Mouse (Mus musculus): ENCODE data around the gene Tnfsf14. TPM values are rescaled to one million over a fixed set of nuclear protein-coding genes. Genes with fewer than 3 reads are reported as not detected.

Gene Tnfsf14
- polyA plus RNA-seq, 1 experiment from 2014 or later: 0.09 TPM

DNA sequence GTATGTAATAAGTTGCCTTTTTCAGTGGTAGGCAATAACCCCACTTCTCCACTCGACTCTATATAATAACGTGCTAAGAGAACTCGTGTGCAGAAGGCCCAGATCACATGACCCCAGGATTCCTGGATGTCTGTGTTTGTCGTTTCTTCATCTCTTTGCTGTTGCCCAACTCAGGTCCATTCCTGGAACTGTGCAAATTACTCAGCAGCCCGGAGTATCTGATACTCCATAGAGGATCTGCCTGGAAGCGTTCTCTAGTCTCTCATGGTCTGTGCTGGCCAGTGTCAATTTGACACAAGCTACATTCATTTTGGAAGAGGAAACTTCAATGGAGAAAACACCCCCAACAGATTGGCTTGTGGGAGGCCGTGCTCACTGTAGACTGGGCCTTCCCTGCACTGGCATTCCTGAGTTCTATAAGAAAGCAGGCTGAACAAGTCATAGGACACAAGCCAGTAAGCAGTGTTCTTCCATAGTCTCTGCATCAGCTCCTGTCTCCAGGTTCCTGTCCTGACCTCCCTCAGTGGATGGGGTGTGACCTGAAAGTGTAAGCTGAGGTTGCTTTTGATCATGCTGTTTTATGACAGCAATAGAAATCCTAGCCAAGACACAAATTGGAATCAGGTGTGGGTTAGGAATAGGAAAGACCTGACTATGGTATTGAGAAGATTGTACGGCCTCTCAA is 1.5 kb upstream of the Tnfsf14 start:
- Histone ChIP-seq H3K4me3 (no peak overlapping the region), H3K9ac (no peak overlapping the region), H3K9me3 (no peaks in the 10 kb centered on the region), H3K4me1 (replicated peaks) (no peaks in the 10 kb centered on the region), H3K27ac (no peak overlapping the region), H3K36me3 (no peaks in the 10 kb centered on the region), H3K4me2 (no peak overlapping the region), H3K27me3 (no peaks in the 10 kb centered on the region)
- 83% methylated on average over 8 of the region's 8 CpGs for WGBS
- ATAC-seq (ENCODE audit: low FRiP score): no peak

GRCm38 (mm10) chr17:57194771-57195170 is 794 bp upstream of the Tnfsf14 start:
- WGBS: 82% methylated on average over 3 of the region's 3 CpGs
- H3K36me3 ChIP-seq: no peaks in the 10 kb centered on the region
- H3K27me3 ChIP-seq: no peaks in the 10 kb centered on the region
- no peak overlapping the region for H3K4me2 ChIP-seq
- H3K9me3 ChIP-seq: no peaks in the 10 kb centered on the region
- H3K4me3 ChIP-seq: no peak overlapping the region
- no peak for ATAC-seq (ENCODE audit: low FRiP score)
- no peak overlapping the region for H3K9ac ChIP-seq
- H3K27ac ChIP-seq: no peak overlapping the region
- no peaks in the 10 kb centered on the region for H3K4me1 ChIP-seq (replicated peaks)

- no peak overlapping the region for H3K4me2 ChIP-seq
- H3K27me3 ChIP-seq: no peaks in the 10 kb centered on the region
- no peak overlapping the region for H3K27ac ChIP-seq
- no peak overlapping the region for H3K9ac ChIP-seq
- no peaks in the 10 kb centered on the region for H3K36me3 ChIP-seq
- 93% methylated on average over 12 of the region's 12 CpGs for WGBS
- no peaks in the 10 kb centered on the region for H3K4me1 ChIP-seq (replicated peaks)
- ATAC-seq (ENCODE audit: low FRiP score): no peak
- H3K9me3 ChIP-seq: no peaks in the 10 kb centered on the region
- no peak overlapping the region for H3K4me3 ChIP-seq
Measured at GRCm38 (mm10) chr17:57188510-57189192, 5.3 kb downstream of the Tnfsf14 start.

GRCm38 (mm10) chr17:57185641-57186040 is 8.3 kb downstream of the Tnfsf14 start:
- ATAC-seq (ENCODE audit: low FRiP score): no peak
- no peak overlapping the region for H3K27ac ChIP-seq
- no peaks in the 10 kb centered on the region for H3K9me3 ChIP-seq
- H3K27me3 ChIP-seq: no peaks in the 10 kb centered on the region
- H3K4me3 ChIP-seq: no peak overlapping the region
- no peaks in the 10 kb centered on the region for H3K4me1 ChIP-seq (replicated peaks)
- H3K36me3 ChIP-seq: no peaks in the 10 kb centered on the region
- no peak overlapping the region for H3K9ac ChIP-seq
- 79% methylated on average over 2 of the region's 2 CpGs for WGBS
- no peak overlapping the region for H3K4me2 ChIP-seq

DNA sequence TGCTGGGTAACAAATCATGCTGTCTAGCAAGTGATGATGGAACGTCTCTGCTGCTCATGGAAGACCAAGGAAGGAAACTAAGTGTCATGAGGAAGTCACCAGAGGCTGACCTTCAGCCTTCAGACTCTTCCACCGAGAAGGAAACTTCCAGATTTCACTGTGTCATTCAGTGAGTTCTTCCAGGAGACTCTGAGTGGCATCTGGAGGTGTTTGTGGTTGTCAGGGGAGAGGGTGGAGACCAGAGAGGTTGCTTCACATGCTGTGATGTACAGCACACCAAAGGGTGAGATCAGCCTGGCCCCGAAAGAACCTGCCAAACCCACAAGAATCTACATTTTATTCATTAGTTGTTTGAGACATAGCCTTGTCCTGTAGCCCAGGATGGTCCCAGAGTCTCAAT is 11.1 kb downstream of the Tnfsf14 start:
- Histone ChIP-seq H3K27ac (no peak overlapping the region), H3K36me3 (no peaks in the 10 kb centered on the region), H3K4me2 (no peak overlapping the region), H3K4me3 (no peak overlapping the region), H3K27me3 (no peaks in the 10 kb centered on the region), H3K9ac (no peak overlapping the region), H3K9me3 (no peaks in the 10 kb centered on the region), H3K4me1 (replicated peaks) (no peaks in the 10 kb centered on the region)
- no peak for ATAC-seq (ENCODE audit: low FRiP score)
- 77% methylated on average over 3 of the region's 3 CpGs for WGBS

DNA sequence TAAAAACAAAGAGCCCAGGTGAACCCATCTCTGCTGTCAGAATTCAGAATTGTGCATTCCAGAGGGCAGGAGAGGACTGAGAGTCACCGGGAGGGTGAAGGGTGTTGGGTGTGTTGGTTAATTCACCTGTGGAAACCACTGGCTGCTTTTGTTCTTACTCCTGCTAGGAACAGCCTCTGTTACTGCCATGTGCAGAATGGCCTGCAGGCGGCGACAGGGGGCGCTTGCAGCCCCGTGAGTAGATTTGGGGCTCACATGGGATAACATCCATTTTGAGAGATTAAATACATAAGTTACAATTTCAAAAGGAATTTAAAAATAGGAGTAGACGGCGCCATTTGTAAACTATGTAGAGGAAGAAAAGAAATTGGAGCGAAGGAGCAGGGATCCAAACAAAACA is 13.6 kb downstream of the Tnfsf14 start:
- no peak overlapping the region for H3K9ac ChIP-seq
- H3K4me2 ChIP-seq: no peak overlapping the region
- WGBS: 40% methylated on average over 8 of the region's 8 CpGs
- H3K36me3 ChIP-seq: no peaks in the 10 kb centered on the region
- H3K27ac ChIP-seq: no peak overlapping the region
- H3K4me3 ChIP-seq: no peak overlapping the region
- no peaks in the 10 kb centered on the region for H3K27me3 ChIP-seq
- no peaks in the 10 kb centered on the region for H3K9me3 ChIP-seq
- ATAC-seq (ENCODE audit: low FRiP score): no peak
- H3K4me1 ChIP-seq (replicated peaks): no peaks in the 10 kb centered on the region

DNA sequence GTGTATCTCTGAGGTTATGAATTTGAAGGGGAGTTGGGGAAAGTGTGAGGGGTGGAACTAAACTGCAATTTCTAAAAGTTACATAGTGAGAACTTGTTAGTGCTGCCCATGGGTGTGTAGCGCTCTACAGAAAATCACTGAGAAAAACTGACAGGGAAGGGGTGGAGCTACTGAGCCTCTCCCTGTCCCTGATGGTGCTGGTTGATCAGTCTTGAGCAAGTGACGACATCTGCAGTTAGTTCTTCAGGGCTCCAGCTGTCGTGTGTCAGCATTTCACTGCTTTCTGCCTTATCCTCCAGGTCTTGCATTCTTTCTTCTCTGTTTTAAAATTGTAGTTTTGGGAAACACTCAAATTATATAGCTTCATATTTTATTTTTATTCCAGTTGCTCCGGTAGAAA is 20.6 kb downstream of the Tnfsf14 start:
- H3K36me3 ChIP-seq: no peaks in the 10 kb centered on the region

DNA sequence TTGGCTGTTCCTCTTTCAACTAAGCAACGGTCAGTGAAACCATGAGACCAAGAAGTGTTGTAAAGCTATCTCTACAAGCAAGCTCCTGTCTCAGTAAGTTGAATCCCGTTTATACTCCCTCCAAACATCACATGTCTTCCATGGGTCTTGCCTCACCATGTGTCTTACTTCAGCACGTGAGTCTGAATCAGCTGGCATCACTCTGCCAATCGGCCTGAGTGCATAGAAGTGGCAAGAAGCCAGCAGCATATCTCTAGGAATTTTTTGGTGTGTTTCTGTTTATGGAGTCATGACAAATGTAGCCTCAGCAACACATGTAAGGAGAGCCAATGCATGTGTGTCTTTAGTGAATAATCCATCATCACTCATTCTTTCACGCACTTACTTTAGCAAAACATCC is 21.6 kb downstream of the Tnfsf14 start:
- Histone ChIP-seq H3K4me3 (no peak overlapping the region), H3K4me2 (no peak overlapping the region), H3K4me1 (replicated peaks) (no peaks in the 10 kb centered on the region), H3K9ac (no peak overlapping the region), H3K36me3 (no peaks in the 10 kb centered on the region), H3K9me3 (no peaks in the 10 kb centered on the region), H3K27ac (no peak overlapping the region), H3K27me3 (no peaks in the 10 kb centered on the region)
- WGBS: 85% methylated on average over 5 of the region's 5 CpGs
- no peak for ATAC-seq (ENCODE audit: low FRiP score)

More for the DNA sequence above, 20.6 kb downstream of the Tnfsf14 start:
- Histone ChIP-seq H3K4me1 (replicated peaks) (no peaks in the 10 kb centered on the region), H3K27ac (no peak overlapping the region), H3K9me3 (no peaks in the 10 kb centered on the region), H3K4me3 (no peak overlapping the region), H3K9ac (no peak overlapping the region), H3K27me3 (no peaks in the 10 kb centered on the region), H3K4me2 (no peak overlapping the region)
- 71% methylated on average over 4 of the region's 4 CpGs for WGBS
- ATAC-seq (ENCODE audit: low FRiP score): no peak

GRCm38 (mm10) chr17:57170616-57171260 is 23.2 kb downstream of the Tnfsf14 start:
- H3K4me2 ChIP-seq: no peak overlapping the region
- WGBS: 49% methylated on average over 5 of the region's 5 CpGs
- H3K4me1 ChIP-seq (replicated peaks): no peaks in the 10 kb centered on the region
- no peak overlapping the region for H3K9ac ChIP-seq
- ATAC-seq (ENCODE audit: low FRiP score): no peak
- no peak overlapping the region for H3K4me3 ChIP-seq
- no peaks in the 10 kb centered on the region for H3K36me3 ChIP-seq
- H3K27me3 ChIP-seq: no peaks in the 10 kb centered on the region
- H3K9me3 ChIP-seq: no peaks in the 10 kb centered on the region
- H3K27ac ChIP-seq: no peak overlapping the region

- Histone ChIP-seq H3K4me2 (no peak overlapping the region), H3K9ac (no peak overlapping the region), H3K9me3 (no peaks in the 10 kb centered on the region), H3K4me3 (no peak overlapping the region), H3K4me1 (replicated peaks) (no peaks in the 10 kb centered on the region), H3K27ac (no peak overlapping the region), H3K27me3 (no peaks in the 10 kb centered on the region), H3K36me3 (no peaks in the 10 kb centered on the region)
- 12% methylated on average over 11 of the region's 11 CpGs for WGBS
- ATAC-seq (ENCODE audit: low FRiP score): peak; percentile 75
Measured at GRCm38 (mm10) chr17:57166800-57167791, 26.9 kb downstream of the Tnfsf14 start.

DNA sequence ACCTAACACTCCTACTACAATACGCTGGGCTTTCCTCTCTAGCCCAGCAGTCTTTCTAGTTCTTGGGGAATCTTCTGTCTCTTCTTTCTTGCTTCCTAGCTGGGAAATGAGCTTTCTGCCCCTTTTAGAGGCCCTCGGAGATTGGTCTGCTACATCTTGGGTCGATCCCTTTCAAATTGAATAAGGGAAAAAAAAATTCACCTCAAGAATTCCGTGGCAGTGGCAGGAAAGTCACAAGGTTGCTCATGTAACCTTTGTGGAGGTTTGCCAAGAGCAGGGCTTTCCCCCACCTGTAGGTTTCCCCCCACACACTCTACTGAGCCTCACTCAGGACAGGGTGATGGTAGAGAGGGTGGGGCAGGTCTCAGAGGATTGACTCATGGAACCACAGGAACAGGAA is 40.2 kb downstream of the Tnfsf14 start:
- Histone ChIP-seq H3K27me3 (peaks cover 23% of the 10 kb centered on the region), H3K9me3 (no peaks in the 10 kb centered on the region), H3K4me2 (no peak overlapping the region), H3K36me3 (no peaks in the 10 kb centered on the region), H3K4me3 (no peak overlapping the region), H3K9ac (no peak overlapping the region), H3K27ac (no peak overlapping the region), H3K4me1 (replicated peaks) (peaks cover 11% of the 10 kb centered on the region)
- ATAC-seq (ENCODE audit: low FRiP score): no peak
- WGBS: 86% methylated on average over 4 of the region's 4 CpGs

DNA sequence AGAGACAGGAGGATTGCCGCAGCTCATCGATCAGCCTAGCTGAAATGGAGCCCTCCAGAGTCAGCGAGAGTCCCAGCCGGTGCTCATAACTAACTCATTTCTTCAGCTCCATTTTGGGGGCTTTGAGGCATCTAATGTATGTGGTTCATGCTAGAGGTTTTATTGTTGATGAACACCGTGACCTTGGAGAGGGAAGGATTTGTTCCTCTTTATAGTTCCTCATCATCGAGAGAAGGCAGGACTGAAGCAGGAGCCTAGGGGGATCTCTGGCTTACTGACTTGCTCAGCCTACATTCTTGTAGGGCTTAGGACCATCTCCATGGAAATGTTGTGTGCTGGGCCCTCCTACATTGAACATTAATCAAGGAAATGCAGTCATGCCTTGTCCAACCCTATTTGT is 41.0 kb downstream of the Tnfsf14 start:
- Histone ChIP-seq H3K36me3 (no peaks in the 10 kb centered on the region), H3K9me3 (no peaks in the 10 kb centered on the region), H3K4me3 (no peak overlapping the region), H3K4me2 (no peak overlapping the region), H3K27me3 (peaks cover 31% of the 10 kb centered on the region), H3K9ac (no peak overlapping the region), H3K27ac (no peak overlapping the region), H3K4me1 (replicated peaks) (peaks cover 12% of the 10 kb centered on the region)
- 62% methylated on average over 6 of the region's 6 CpGs for WGBS
- ATAC-seq (ENCODE audit: low FRiP score): no peak

All from hindbrain, embryonic 13.5 days (tissue).